Mouse (Mus musculus): ENCODE measurements around the gene Ifnab. TPM values are rescaled to one million over a fixed set of nuclear protein-coding genes. Genes with fewer than 3 reads are reported as not detected.
A peak's percentile ranks its signal among the peaks of the same experiment; 100 is the strongest.

Ifnab gene
- total and polyA plus RNA-seq, 3 experiments = not detected

DNA sequence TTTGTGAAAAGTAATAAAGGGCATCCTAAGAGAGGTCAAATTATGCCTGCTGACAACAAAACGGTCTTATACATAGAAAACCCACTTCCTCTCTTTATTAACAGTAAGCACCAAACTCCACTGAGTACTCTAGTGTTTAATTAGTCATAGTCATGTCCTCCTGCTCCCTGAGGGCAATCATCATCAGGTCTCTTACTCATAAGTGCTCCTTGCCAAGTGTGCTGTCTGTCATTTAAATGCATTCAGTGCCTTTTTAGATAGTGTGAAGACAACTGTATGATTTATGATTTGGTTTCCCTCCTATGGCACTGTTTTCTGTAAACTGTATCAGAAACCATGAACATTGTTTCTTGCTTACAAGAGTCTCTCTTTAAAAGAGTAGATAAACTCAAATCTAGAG, 23.1 kb upstream of the Ifnab start:
- Histone ChIP-seq H3K4me1 (ENCODE audit: control insufficient read depth in 1 of 2, insufficient read depth in 2 of 2, low read length in 2 of 2) (peaks cover 0 to 7% of the 10 kb centered on the region in 2 experiments; a peak in 3 of 4 replicates), H3K27me3 (ENCODE audit: control insufficient read depth in 1 of 2, insufficient read depth in 2 of 2, low read length in 2 of 2) (no peaks in the 10 kb centered on the region), H3K9ac (ENCODE audit: control insufficient read depth, low read depth, low read length, poor library complexity, severe bottlenecking) (no peak overlapping the region), H3K4me3 (ENCODE audit: control insufficient read depth in 1 of 2, insufficient read depth in 1 of 2, low read depth in 2 of 2, low read length in 2 of 2) (no peak overlapping the region), H3K36me3 (ENCODE audit: control insufficient read depth in 1 of 2, insufficient read depth in 2 of 2, low read length in 2 of 2) (peaks cover 13 to 19% of the 10 kb centered on the region in 2 experiments; a peak in 3 of 4 replicates), H3K9me3 (replicated peaks; ENCODE audit: insufficient read depth, low read length) (no peaks in the 10 kb centered on the region), H3K79me2 (ENCODE audit: control insufficient read depth, insufficient read depth, low read length, poor library complexity) (peaks cover 24% of the 10 kb centered on the region), H3K27ac (ENCODE audit: control insufficient read depth, low read depth, low read length) (no peak overlapping the region)
- TF ChIP-seq EP300 (IDR thresholded peaks at IDR 0.05; ENCODE audit: low read depth in 1 of 2, low read length in 2 of 2) (no peak), NELFE (IDR thresholded peaks at IDR 0.05; ENCODE audit: low read depth, low read length) (no peak), POLR2AphosphoS2 (IDR thresholded peaks at IDR 0.05; ENCODE audit: low read length) (no peak), ZC3H11A (IDR thresholded peaks at IDR 0.05; ENCODE audit: low read depth, low read length) (no peak), TAL1 (IDR thresholded peaks at IDR 0.05; ENCODE audit: low read length) (no peak), USF2 (IDR thresholded peaks at IDR 0.05; ENCODE audit: borderline replicate concordance in 1 of 2, insufficient read depth in 1 of 2, low read depth in 1 of 2, low read length in 2 of 2) (no peak), NRF1 (IDR thresholded peaks at IDR 0.05; ENCODE audit: insufficient read depth, low read depth, low read length, poor library complexity, severe bottlenecking) (no peak), ZMIZ1 (IDR thresholded peaks at IDR 0.05; ENCODE audit: low read depth, low read length) (no peak), MEF2A (IDR thresholded peaks at IDR 0.05; ENCODE audit: extremely low read depth, insufficient replicate concordance, low read depth, low read length, poor library complexity, severe bottlenecking) (no peak), RAD21 (IDR thresholded peaks at IDR 0.05; ENCODE audit: low read depth, low read length) (no peak), GATA1 (IDR thresholded peaks at IDR 0.05; ENCODE audit: low read depth, low read length) (no peak), KAT2A (conservative IDR thresholded peaks at IDR 0.05; ENCODE audit: low read depth, low read length) (no peak), UBTF (IDR thresholded peaks at IDR 0.05; ENCODE audit: borderline replicate concordance, insufficient read depth, low read depth, low read length) (no peak), SMC3 (IDR thresholded peaks at IDR 0.05; ENCODE audit: low read depth, low read length) (no peak), RCOR1 (IDR thresholded peaks at IDR 0.05; ENCODE audit: low read depth, low read length) (no peak), MYB (IDR thresholded peaks at IDR 0.05; ENCODE audit: low read depth, low read length) (no peak), CHD2 (IDR thresholded peaks at IDR 0.05; ENCODE audit: low read length) (no peak)
- DNase-seq (ENCODE audit: low read depth, low spot score) = peak; percentile 43

DNA sequence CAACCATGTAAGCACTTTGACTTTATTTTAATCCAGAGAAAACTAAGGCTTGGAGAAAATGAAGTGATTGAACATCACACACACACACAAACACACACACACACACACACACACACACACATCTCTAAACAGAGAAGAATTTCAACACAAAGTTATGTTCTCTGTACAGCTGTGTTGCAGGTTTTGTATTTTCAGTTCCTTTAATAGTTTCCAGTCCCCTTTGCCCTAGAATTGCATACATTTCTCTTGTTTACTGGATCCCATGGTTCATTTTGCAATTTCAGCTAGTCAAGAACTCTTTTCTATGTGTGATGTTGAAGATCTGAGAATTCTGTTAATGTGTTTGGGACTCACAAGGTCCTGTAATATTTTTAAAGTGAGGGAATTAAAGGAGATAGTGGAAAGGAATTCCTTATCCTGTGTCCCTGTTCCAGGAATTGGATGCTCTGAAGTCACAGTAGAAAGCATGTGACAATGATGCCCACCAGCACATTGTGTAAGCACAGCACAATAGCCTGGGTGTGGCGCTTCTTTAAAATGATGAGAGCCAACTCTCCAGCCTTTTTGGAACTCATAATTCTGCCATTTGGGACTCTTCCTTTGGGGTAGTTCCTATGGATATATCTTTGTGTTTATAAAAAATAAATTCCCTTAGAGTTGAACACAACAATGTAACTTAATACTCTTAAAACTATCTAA, 16.1 kb upstream of the Ifnab start:
- DNase-seq (ENCODE audit: low read depth, low spot score) = no peak
- Histone ChIP-seq H3K79me2 (ENCODE audit: control insufficient read depth, insufficient read depth, low read length, poor library complexity) (no peaks in the 10 kb centered on the region), H3K9me3 (replicated peaks; ENCODE audit: insufficient read depth, low read length) (no peaks in the 10 kb centered on the region), H3K4me3 (ENCODE audit: control insufficient read depth in 1 of 2, insufficient read depth in 1 of 2, low read depth in 2 of 2, low read length in 2 of 2) (no peak overlapping the region), H3K27me3 (ENCODE audit: control insufficient read depth in 1 of 2, insufficient read depth in 2 of 2, low read length in 2 of 2) (no peaks in the 10 kb centered on the region), H3K9ac (ENCODE audit: control insufficient read depth, low read depth, low read length, poor library complexity, severe bottlenecking) (no peak overlapping the region), H3K27ac (ENCODE audit: control insufficient read depth, low read depth, low read length) (no peak overlapping the region), H3K4me1 (ENCODE audit: control insufficient read depth in 1 of 2, insufficient read depth in 2 of 2, low read length in 2 of 2) (no peaks in the 10 kb centered on the region), H3K36me3 (ENCODE audit: control insufficient read depth in 1 of 2, insufficient read depth in 2 of 2, low read length in 2 of 2) (no peaks in the 10 kb centered on the region; a peak in 1 of 4 replicates)
- no peak for TF ChIP-seq MYC (IDR thresholded peaks at IDR 0.05; ENCODE audit: low read depth, low read length)
- TF ChIP-seq ETS1 (IDR thresholded peaks at IDR 0.05; ENCODE audit: low read depth, low read length) = no peak
- TF ChIP-seq CHD2 (IDR thresholded peaks at IDR 0.05; ENCODE audit: low read length) = no peak
- no peak for TF ChIP-seq GATA1 (IDR thresholded peaks at IDR 0.05; ENCODE audit: low read depth, low read length)
- TF ChIP-seq MAFK (IDR thresholded peaks at IDR 0.05; ENCODE audit: borderline replicate concordance, low read depth, low read length) = no peak
